Mouse (Mus musculus) forebrain, embryonic 15.5 days (tissue): ENCODE data around the gene Hspa2. TPM values are rescaled to one million over a fixed set of nuclear protein-coding genes. Genes with fewer than 3 reads are reported as not detected.
A peak's percentile ranks its signal among the peaks of the same experiment; 100 is the strongest.

Experiments
- ATAC-seq: fragments of 200-750 bp; cut with Nextera tagmentation; replicated peaks from 2 replicates; pipeline ENCODE4 v1.8.0; 2017; ENCODE audit warnings: mild to moderate bottlenecking, moderate TSS enrichment, moderate library complexity
- H3K27ac ChIP-seq: fragments of 300-500 bp; sonication (generic); replicated peaks from 2 replicates; pipeline ENCODE4 v1.5.1; 2015; ENCODE audit warnings: mild to moderate bottlenecking, inconsistent platforms
- H3K27me3 ChIP-seq: fragments of 300-500 bp; sonication (generic); 2 replicates; pipeline ENCODE4 v1.6.1; 2015; ENCODE audit warnings: inconsistent platforms
- H3K36me3 ChIP-seq: fragments of 300-500 bp; sonication (generic); 2 replicates; pipeline ENCODE4 v1.6.1; 2015; ENCODE audit warnings: mild to moderate bottlenecking, inconsistent platforms
- H3K4me1 ChIP-seq: fragments of 300-500 bp; sonication (generic); 2 replicates; pipeline ENCODE4 v1.6.1; 2015; ENCODE audit warnings: inconsistent platforms
- H3K4me2 ChIP-seq: fragments of 300-500 bp; sonication (generic); replicated peaks from 2 replicates; pipeline ENCODE4 v1.6.1; 2015; ENCODE audit warnings: mild to moderate bottlenecking, inconsistent platforms
- H3K4me3 ChIP-seq: fragments of 300-500 bp; sonication (generic); 2 replicates; pipeline ENCODE4 v1.5.1; 2015; ENCODE audit warnings: mild to moderate bottlenecking, inconsistent platforms
- H3K9ac ChIP-seq: fragments of 300-500 bp; sonication (generic); replicated peaks from 2 replicates; pipeline ENCODE4 v1.6.1; 2015; ENCODE audit warnings: mild to moderate bottlenecking, inconsistent platforms
- H3K9me3 ChIP-seq: fragments of 300-500 bp; sonication (generic); 2 replicates; pipeline ENCODE4 v1.6.1; 2016; ENCODE audit warnings: inconsistent platforms
- WGBS: fragments of 180-500 bp; shearing (Covaris S2); methylation state at CpG from one replicate; pipeline ENCODE4 v1.1.7; 2015; ENCODE audit warnings: mixed read lengths; 5-methylcytosine and 5-hydroxymethylcytosine counted together
- polyA plus RNA-seq: library from polyadenylated mRNA; unstranded; fragments of >200 nt; fragmentation: Nextera tagmentation; extraction: Ambion mirVana; gene quantifications from 2 replicates; pipeline ENCODE4 v1.2.1, GENCODE M21; 2015

The Hspa2 gene
- 4.5 and 5.7 TPM in 2 replicates for polyA plus RNA-seq

- H3K27ac ChIP-seq = peak within 1 kb of the TSS; percentile 92
- H3K27me3 ChIP-seq = peaks cover 46% of the 10 kb centered on the region
- H3K9me3 ChIP-seq = no peaks in the 10 kb centered on the region
- no peaks in the 10 kb centered on the region for H3K36me3 ChIP-seq
- peak within 1 kb of the TSS; percentile 71 for H3K4me3 ChIP-seq
- H3K9ac ChIP-seq = peak within 1 kb of the TSS; percentile 68
- peaks cover 27% of the 10 kb centered on the region for H3K4me1 ChIP-seq
- under 1% methylated on average over 54 of the region's 54 CpGs for WGBS
- ATAC-seq = peak; percentile 98
- H3K4me2 ChIP-seq = peak within 1 kb of the TSS; percentile 75
Observed at GRCm38 (mm10) chr12:76403886-76404537, at the start of gene Hspa2. Gene Hspa2 (plus strand): TSS chr12:76404176.

- H3K4me3 ChIP-seq = no peak overlapping the region
- H3K27ac ChIP-seq = no peak overlapping the region
- H3K4me1 ChIP-seq = no peaks in the 10 kb centered on the region
- H3K9me3 ChIP-seq = no peaks in the 10 kb centered on the region
- no peaks in the 10 kb centered on the region for H3K36me3 ChIP-seq
- no peak for ATAC-seq
- H3K27me3 ChIP-seq = no peaks in the 10 kb centered on the region
- WGBS = 23% methylated on average over 1 of the region's 1 CpGs
- H3K9ac ChIP-seq = no peak overlapping the region
- no peak overlapping the region for H3K4me2 ChIP-seq
Observed at GRCm38 (mm10) chr12:76360868-76361267, 43.1 kb upstream of the Hspa2 start.

- Histone ChIP-seq H3K36me3 (no peaks in the 10 kb centered on the region), H3K4me3 (no peak overlapping the region), H3K4me1 (peaks cover under 1% of the 10 kb centered on the region; the same call in 1 of the 2 replicates), H3K9ac (no peak overlapping the region), H3K4me2 (no peak overlapping the region), H3K27ac (no peak overlapping the region), H3K9me3 (no peaks in the 10 kb centered on the region), H3K27me3 (no peaks in the 10 kb centered on the region)
- 65% methylated on average over 9 of the region's 9 CpGs for WGBS
- ATAC-seq = no peak
Observed at GRCm38 (mm10) chr12:76361405-76362302, 42.3 kb upstream of the Hspa2 start.

GRCm38 (mm10) chr12:76362303-76362676 is 41.7 kb upstream of the Hspa2 start:
- Histone ChIP-seq H3K27ac (no peak overlapping the region), H3K36me3 (no peaks in the 10 kb centered on the region), H3K4me2 (no peak overlapping the region), H3K9ac (no peak overlapping the region), H3K4me3 (no peak overlapping the region), H3K4me1 (peaks cover 7% of the 10 kb centered on the region), H3K9me3 (no peaks in the 10 kb centered on the region), H3K27me3 (no peaks in the 10 kb centered on the region)
- 89% methylated on average over 9 of the region's 9 CpGs for WGBS
- no peak for ATAC-seq

GRCm38 (mm10) chr12:76366276-76366675 is 37.7 kb upstream of the Hspa2 start:
- H3K4me1 ChIP-seq = peaks cover 23% of the 10 kb centered on the region
- WGBS = 87% methylated on average over 3 of the region's 3 CpGs
- H3K4me3 ChIP-seq = no peak overlapping the region
- no peak overlapping the region for H3K27ac ChIP-seq
- no peak overlapping the region for H3K9ac ChIP-seq
- H3K36me3 ChIP-seq = no peaks in the 10 kb centered on the region
- H3K27me3 ChIP-seq = no peaks in the 10 kb centered on the region
- ATAC-seq = no peak
- no peak overlapping the region for H3K4me2 ChIP-seq
- no peaks in the 10 kb centered on the region for H3K9me3 ChIP-seq

GRCm38 (mm10) chr12:76367096-76367995 is 36.6 kb upstream of the Hspa2 start:
- Histone ChIP-seq H3K27me3 (no peaks in the 10 kb centered on the region), H3K9me3 (no peaks in the 10 kb centered on the region), H3K4me2 (peak overlapping the region; percentile 90), H3K9ac (peak overlapping the region; percentile 99; the same call in 1 of the 2 replicates), H3K4me1 (peaks cover 34% of the 10 kb centered on the region), H3K4me3 (peak overlapping the region; percentile 66), H3K27ac (no peak overlapping the region), H3K36me3 (no peaks in the 10 kb centered on the region)
- no peak for ATAC-seq
- 24% methylated on average over 14 of the region's 14 CpGs for WGBS

- peak overlapping the region; percentile 98 for H3K27ac ChIP-seq
- H3K4me2 ChIP-seq = peak overlapping the region; percentile 90
- no peaks in the 10 kb centered on the region for H3K27me3 ChIP-seq
- H3K36me3 ChIP-seq = no peaks in the 10 kb centered on the region
- H3K9me3 ChIP-seq = no peaks in the 10 kb centered on the region
- H3K9ac ChIP-seq = peak overlapping the region; percentile 99
- peaks cover 37% of the 10 kb centered on the region for H3K4me1 ChIP-seq
- WGBS = 7% methylated on average over 9 of the region's 9 CpGs
- no peak for ATAC-seq
- H3K4me3 ChIP-seq = peak overlapping the region; percentile 66
Observed at GRCm38 (mm10) chr12:76368201-76368789, 35.7 kb upstream of the Hspa2 start.

- H3K27ac ChIP-seq = peak overlapping the region; percentile 98
- H3K36me3 ChIP-seq = no peaks in the 10 kb centered on the region
- peak overlapping the region; percentile 66 for H3K4me3 ChIP-seq
- H3K27me3 ChIP-seq = no peaks in the 10 kb centered on the region
- peak overlapping the region; percentile 90 for H3K4me2 ChIP-seq
- ATAC-seq = no peak
- no peaks in the 10 kb centered on the region for H3K9me3 ChIP-seq
- under 1% methylated on average over 26 of the region's 26 CpGs for WGBS
- H3K9ac ChIP-seq = peak overlapping the region; percentile 99
- peaks cover 37% of the 10 kb centered on the region for H3K4me1 ChIP-seq
Observed at GRCm38 (mm10) chr12:76368790-76369205, 35.2 kb upstream of the Hspa2 start.

GRCm38 (mm10) chr12:76369206-76369977 is 34.6 kb upstream of the Hspa2 start, which contains the start of gene Zbtb25:
Gene Zbtb25 (minus strand): TSS chr12:76369602.
- H3K27me3 ChIP-seq = no peaks in the 10 kb centered on the region
- peaks cover 37% of the 10 kb centered on the region for H3K4me1 ChIP-seq
- H3K36me3 ChIP-seq = no peaks in the 10 kb centered on the region
- H3K4me3 ChIP-seq = peak within 1 kb of the TSS; percentile 66
- H3K27ac ChIP-seq = peak within 1 kb of the TSS; percentile 98
- peak; percentile 92 for ATAC-seq
- H3K9ac ChIP-seq = peak within 1 kb of the TSS; percentile 99
- WGBS = under 1% methylated on average over 90 of the region's 96 CpGs
- H3K9me3 ChIP-seq = no peaks in the 10 kb centered on the region
- H3K4me2 ChIP-seq = peak within 1 kb of the TSS; percentile 90

- Histone ChIP-seq H3K27ac (peak within 1 kb of the TSS; percentile 98), H3K27me3 (no peaks in the 10 kb centered on the region), H3K4me2 (peak within 1 kb of the TSS; percentile 90), H3K9ac (peak within 1 kb of the TSS; percentile 99), H3K9me3 (no peaks in the 10 kb centered on the region), H3K4me1 (peaks cover 37% of the 10 kb centered on the region), H3K36me3 (no peaks in the 10 kb centered on the region), H3K4me3 (peak within 1 kb of the TSS; percentile 66)
- under 1% methylated on average over 89 of the region's 99 CpGs for WGBS
- peak; percentile 74 for ATAC-seq
Observed at GRCm38 (mm10) chr12:76369978-76370830, 33.8 kb upstream of the Hspa2 start, which contains the start of gene Zbtb1. Gene Zbtb1 (plus strand): TSS chr12:76370266.
